In the genomic region with DNA sequence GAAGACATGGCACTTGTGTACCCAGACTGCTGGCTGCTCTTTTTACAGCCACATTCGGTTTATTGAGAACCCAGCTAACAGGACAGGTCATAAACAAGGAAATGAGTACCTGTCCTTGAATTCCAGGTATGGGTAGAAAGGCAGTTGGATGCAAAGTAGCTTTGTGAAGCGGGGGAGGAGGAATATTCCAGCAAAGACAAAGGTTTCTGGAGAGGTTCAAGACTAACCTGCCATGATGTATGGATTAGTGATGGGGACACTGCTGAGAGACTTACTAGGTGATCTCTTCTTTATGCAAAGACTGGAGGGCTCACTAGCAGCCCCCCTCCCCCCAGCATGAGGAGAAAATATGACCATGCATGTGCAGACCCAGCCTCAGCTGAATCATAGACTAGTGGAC, we compare ENCODE assay signal across 10 mouse cellular contexts. TPM values are rescaled to one million over a fixed set of nuclear protein-coding genes. Genes with fewer than 3 reads are reported as not detected.
DNase-seq lines count a peak whose midpoint lies in the region; ATAC-seq and TF ChIP-seq lines count a peak whose summit lies in the region.
"Had no signal": no experiment of that assay in that cellular context is flagged by ENCODE, and none has a peak within 500 bp of the region (broad histone marks: within the 10 kb centered on the region; RNA-seq: fewer than 3 reads in every experiment).

No protein-coding gene starts in this region.

- peaks cover 13% of the 10 kb centered on the region for H3K4me1 ChIP-seq in kidney, embryonic 14.5 days (ENCODE audit: control insufficient read depth, insufficient read depth, low read length)
- peaks cover 24% of the 10 kb centered on the region for H3K4me1 ChIP-seq in forebrain, embryonic 16.5 days (replicated peaks; ENCODE audit: control insufficient read depth, insufficient read depth, low read length)
- H3K4me1 ChIP-seq in limb, embryonic 12.5 days (replicated peaks): peaks cover 23% of the 10 kb centered on the region
- peaks cover 12% of the 10 kb centered on the region for H3K4me1 ChIP-seq in midbrain, postnatal 0 days (ENCODE audit: insufficient read depth, low read length)

- no peak for ATAC-seq in kidney, embryonic 14.5 days (ENCODE audit: low FRiP score, low TSS enrichment)
- no peak for ATAC-seq in forebrain, embryonic 16.5 days
- no peak for ATAC-seq in limb, embryonic 12.5 days (ENCODE audit: insufficient number of reproducible peaks, insufficient read depth, low FRiP score, low TSS enrichment, low read depth)
- no peak for ATAC-seq in midbrain, postnatal 0 days (ENCODE audit: low FRiP score)

- DNase-seq in kidney, adult 11 months: no peak
- no peak for DNase-seq in midbrain, postnatal 0 days (ENCODE audit: low spot score)
- no peak for DNase-seq in layer of hippocampus, postnatal 36 days
- no peak for DNase-seq in right cerebral cortex, postnatal 25 days
- DNase-seq: kidney, adult 9 months had no signal

- H3K9ac ChIP-seq in kidney, embryonic 14.5 days (ENCODE audit: low read depth, low read length): peak overlapping the region; percentile 2; the same call in 1 of the 2 replicates
- H3K9ac ChIP-seq in forebrain, embryonic 16.5 days (replicated peaks; ENCODE audit: low read depth, low read length): peak overlapping the region; percentile 70; the same call in 1 of the 2 replicates
- H3K9ac ChIP-seq in limb, embryonic 12.5 days (replicated peaks): no peak overlapping the region
- H3K9ac ChIP-seq in midbrain, postnatal 0 days (replicated peaks; ENCODE audit: low read length, poor library complexity, severe bottlenecking): no peak overlapping the region

- H3K27ac ChIP-seq in kidney, embryonic 14.5 days (ENCODE audit: low read depth, low read length): no peak overlapping the region
- no peak overlapping the region; the same call in 1 of the 2 replicates for H3K27ac ChIP-seq in forebrain, embryonic 16.5 days (ENCODE audit: low read length)
- peak overlapping the region; percentile 35; the same call in 1 of the 2 replicates for H3K27ac ChIP-seq in limb, embryonic 12.5 days
- H3K27ac ChIP-seq in midbrain, postnatal 0 days (ENCODE audit: low read depth, low read length): peak overlapping the region; percentile 88
- H3K27ac ChIP-seq: embryonic facial prominence, embryonic 13.5 days had no signal

- 71% methylated on average over 2 of the region's 2 CpGs for WGBS in kidney, embryonic 14.5 days
- 87% methylated on average over 2 of the region's 2 CpGs for WGBS in forebrain, embryonic 16.5 days
- WGBS in limb, embryonic 12.5 days: 69% methylated on average over 2 of the region's 2 CpGs
- 84% methylated on average over 2 of the region's 2 CpGs for WGBS in midbrain, postnatal 0 days

- no peaks in the 10 kb centered on the region for H3K27me3 ChIP-seq in kidney, embryonic 14.5 days (ENCODE audit: control insufficient read depth, insufficient read depth, low read length)
- no peaks in the 10 kb centered on the region for H3K27me3 ChIP-seq in forebrain, embryonic 16.5 days (replicated peaks; ENCODE audit: control insufficient read depth, insufficient read depth, low read length)
- H3K27me3 ChIP-seq in limb, embryonic 12.5 days: no peaks in the 10 kb centered on the region
- no peaks in the 10 kb centered on the region for H3K27me3 ChIP-seq in midbrain, postnatal 0 days (ENCODE audit: insufficient read depth, low read length)
- H3K27me3 ChIP-seq: embryonic facial prominence, embryonic 13.5 days had no signal

- H3K4me3 ChIP-seq in kidney, embryonic 14.5 days (ENCODE audit: low read length): no peak overlapping the region
- no peak overlapping the region for H3K4me3 ChIP-seq in forebrain, embryonic 16.5 days (replicated peaks; ENCODE audit: low read length)
- H3K4me3 ChIP-seq in limb, embryonic 12.5 days (replicated peaks): no peak overlapping the region
- no peak overlapping the region for H3K4me3 ChIP-seq in midbrain, postnatal 0 days (ENCODE audit: low read depth, low read length)

- H3K4me2 ChIP-seq in kidney, embryonic 14.5 days (replicated peaks; ENCODE audit: low read depth, low read length): no peak overlapping the region
- peak overlapping the region; percentile 58 for H3K4me2 ChIP-seq in forebrain, embryonic 16.5 days (ENCODE audit: low read length)
- no peak overlapping the region for H3K4me2 ChIP-seq in limb, embryonic 12.5 days
- no peak overlapping the region for H3K4me2 ChIP-seq in midbrain, postnatal 0 days (ENCODE audit: low read depth, low read length, poor library complexity, severe bottlenecking)

- TF ChIP-seq CTCF in midbrain, postnatal 0 days (IDR thresholded peaks at IDR 0.05): no peak

- no peaks in the 10 kb centered on the region for H3K9me3 ChIP-seq in kidney, embryonic 14.5 days (ENCODE audit: control insufficient read depth, low read length)
- H3K9me3 ChIP-seq in forebrain, embryonic 16.5 days (ENCODE audit: control insufficient read depth, low read length): no peaks in the 10 kb centered on the region
- peaks cover 4% of the 10 kb centered on the region; the same call in 1 of the 2 replicates for H3K9me3 ChIP-seq in limb, embryonic 12.5 days
- H3K9me3 ChIP-seq in midbrain, postnatal 0 days (ENCODE audit: low read length): no peaks in the 10 kb centered on the region
- H3K9me3 ChIP-seq: embryonic facial prominence, embryonic 13.5 days had no signal

- H3K36me3 ChIP-seq in kidney, embryonic 14.5 days (ENCODE audit: control insufficient read depth, insufficient read depth, low read length): peaks cover 14% of the 10 kb centered on the region
- H3K36me3 ChIP-seq in forebrain, embryonic 16.5 days (ENCODE audit: control insufficient read depth, insufficient read depth): no peaks in the 10 kb centered on the region
- peaks cover 25% of the 10 kb centered on the region for H3K36me3 ChIP-seq in limb, embryonic 12.5 days
- H3K36me3 ChIP-seq in midbrain, postnatal 0 days (ENCODE audit: insufficient read depth, low read length): peaks cover 10% of the 10 kb centered on the region

RNA-seq across cellular contexts. Expression of a gene that starts 1.1 kb away (rescaled TPM):
- 10.4 and 18.3 TPM in 2 replicates for polyA plus RNA-seq in kidney, embryonic 14.5 days (2014; fragmentation: Nextera tagmentation; extraction: Ambion mirVana)
- 16.0 and 20.6 TPM in 2 replicates for polyA plus RNA-seq in forebrain, embryonic 16.5 days (2015; fragmentation: Nextera tagmentation; extraction: Ambion mirVana)
- polyA plus RNA-seq in limb, embryonic 12.5 days (2016; fragmentation: Nextera tagmentation; extraction: Ambion mirVana): 16.3 and 17.0 TPM in 2 replicates
- total RNA-seq in midbrain, postnatal 0 days (2014; rRNA removed): 62.3 and 67.6 TPM in 2 replicates
- polyA plus RNA-seq in midbrain, postnatal 0 days (2015; fragmentation: Nextera tagmentation; extraction: Ambion mirVana): 21.7 and 23.3 TPM in 2 replicates
- 10 to 100 TPM; 16.7 to 20.9 TPM for total RNA-seq in layer of hippocampus, postnatal 36 days (2021)

RNA-seq across cellular contexts. Expression of a gene that starts 20.1 kb away (rescaled TPM):
- 0.19 and 0.34 TPM in 2 replicates for polyA plus RNA-seq in kidney, embryonic 14.5 days (2014; fragmentation: Nextera tagmentation; extraction: Ambion mirVana)
- polyA plus RNA-seq in forebrain, embryonic 16.5 days (2015; fragmentation: Nextera tagmentation; extraction: Ambion mirVana): 0.31 and 0.38 TPM in 2 replicates
- 0.83 and 1.1 TPM in 2 replicates for polyA plus RNA-seq in limb, embryonic 12.5 days (2016; fragmentation: Nextera tagmentation; extraction: Ambion mirVana)
- total RNA-seq in midbrain, postnatal 0 days (2014; rRNA removed): 0.05 and 0.19 TPM in 2 replicates
- polyA plus RNA-seq in midbrain, postnatal 0 days (2015; fragmentation: Nextera tagmentation; extraction: Ambion mirVana): 0.38 and 0.56 TPM in 2 replicates
- not detected for total RNA-seq in layer of hippocampus, postnatal 36 days (2021)
- total RNA-seq: layer of hippocampus, postnatal 25 days had no signal

RNA-seq across cellular contexts. Expression of a gene that starts 39.0 kb away (rescaled TPM):
- 10.4 and 13.7 TPM in 2 replicates for polyA plus RNA-seq in kidney, embryonic 14.5 days (2014; fragmentation: Nextera tagmentation; extraction: Ambion mirVana)
- polyA plus RNA-seq in forebrain, embryonic 16.5 days (2015; fragmentation: Nextera tagmentation; extraction: Ambion mirVana): 8.7 and 11.3 TPM in 2 replicates
- polyA plus RNA-seq in limb, embryonic 12.5 days (2016; fragmentation: Nextera tagmentation; extraction: Ambion mirVana): 10.1 and 11.1 TPM in 2 replicates
- total RNA-seq in midbrain, postnatal 0 days (2014; rRNA removed): 28.4 and 31.7 TPM in 2 replicates
- 7.2 and 8.8 TPM in 2 replicates for polyA plus RNA-seq in midbrain, postnatal 0 days (2015; fragmentation: Nextera tagmentation; extraction: Ambion mirVana)
- 10 to 100 TPM; 24.0 to 30.9 TPM for total RNA-seq in layer of hippocampus, postnatal 36 days (2021)

RNA-seq across cellular contexts. Expression of a gene that starts 40.7 kb away (rescaled TPM):
- polyA plus RNA-seq in kidney, embryonic 14.5 days (2014; fragmentation: Nextera tagmentation; extraction: Ambion mirVana): 1.2 and 2.2 TPM in 2 replicates
- 1.0 and 1.1 TPM in 2 replicates for polyA plus RNA-seq in forebrain, embryonic 16.5 days (2015; fragmentation: Nextera tagmentation; extraction: Ambion mirVana)
- 1.5 and 1.9 TPM in 2 replicates for polyA plus RNA-seq in limb, embryonic 12.5 days (2016; fragmentation: Nextera tagmentation; extraction: Ambion mirVana)
- 2.2 and 3.0 TPM in 2 replicates for total RNA-seq in midbrain, postnatal 0 days (2014; rRNA removed)
- 1.6 and 1.7 TPM in 2 replicates for polyA plus RNA-seq in midbrain, postnatal 0 days (2015; fragmentation: Nextera tagmentation; extraction: Ambion mirVana)
- total RNA-seq in layer of hippocampus, postnatal 36 days (2021): 1 to 10 TPM; 4.2 to 4.4 TPM

RNA-seq across cellular contexts. Expression of a gene that starts 42.1 kb away (rescaled TPM):
- polyA plus RNA-seq in kidney, embryonic 14.5 days (2014; fragmentation: Nextera tagmentation; extraction: Ambion mirVana): 11.7 and 17.7 TPM in 2 replicates
- 35.4 and 43.8 TPM in 2 replicates for polyA plus RNA-seq in forebrain, embryonic 16.5 days (2015; fragmentation: Nextera tagmentation; extraction: Ambion mirVana)
- 26.2 and 28.7 TPM in 2 replicates for polyA plus RNA-seq in limb, embryonic 12.5 days (2016; fragmentation: Nextera tagmentation; extraction: Ambion mirVana)
- 86.1 and 101 TPM in 2 replicates for total RNA-seq in midbrain, postnatal 0 days (2014; rRNA removed)
- 65.9 and 70.7 TPM in 2 replicates for polyA plus RNA-seq in midbrain, postnatal 0 days (2015; fragmentation: Nextera tagmentation; extraction: Ambion mirVana)
- total RNA-seq in layer of hippocampus, postnatal 36 days (2021): 10 to 100 TPM; 58.3 to 64.6 TPM

Comparison
In these comparisons a context has a peak if more than half of its experiments do, and no peak if none do; other contexts are left out.
1. H3K27ac ChIP-seq: peak in limb, embryonic 12.5 days (single experiment) and midbrain, postnatal 0 days (single experiment); none in kidney, embryonic 14.5 days (single experiment) and forebrain, embryonic 16.5 days (single experiment).
2. H3K9ac ChIP-seq: peak in kidney, embryonic 14.5 days (single experiment) and forebrain, embryonic 16.5 days (single experiment); none in limb, embryonic 12.5 days (single experiment) and midbrain, postnatal 0 days (single experiment).